Mouse (Mus musculus): ENCODE results near the gene Pik3r5. TPM values are rescaled to one million over a fixed set of nuclear protein-coding genes. Genes with fewer than 3 reads are reported as not detected.

Pik3r5 gene
- polyA plus RNA-seq, 1 experiment from 2014 or later = 0.14 TPM

DNA sequence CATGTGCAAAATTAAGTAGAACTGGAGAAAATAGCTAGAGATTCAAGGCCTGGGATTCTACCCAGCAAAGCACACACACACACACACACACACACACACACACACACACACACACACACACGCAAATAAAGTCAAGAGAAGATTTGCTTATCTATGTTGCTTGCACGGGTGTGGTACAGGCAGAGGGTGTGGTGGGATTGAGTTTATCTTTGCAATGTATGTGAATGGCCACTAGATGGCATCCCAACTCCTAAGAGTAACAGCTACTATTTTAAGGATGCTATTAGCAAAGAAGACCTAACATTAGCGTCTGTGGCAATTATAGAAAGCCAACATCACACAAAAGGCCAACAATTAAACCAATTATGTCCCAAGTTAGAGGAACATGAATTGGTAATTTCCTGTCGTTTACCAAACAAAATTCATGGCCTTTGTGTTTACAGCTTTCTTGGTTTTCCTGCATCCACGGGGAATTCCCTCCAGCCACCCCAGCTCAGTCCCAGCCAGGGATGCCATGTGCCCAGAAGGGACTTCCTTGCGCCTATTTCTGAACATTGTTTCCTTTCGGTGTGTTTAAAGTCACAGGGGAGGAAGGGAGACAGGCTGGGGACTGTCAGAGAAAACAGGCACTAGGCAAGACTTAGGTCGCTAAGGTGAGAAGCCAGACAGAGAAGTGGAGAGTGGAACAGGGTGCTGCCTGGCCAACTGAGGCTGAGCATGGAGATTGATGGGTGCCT lies 53.5 kb downstream of the Pik3r5 start:
- Histone ChIP-seq H3K4me3 (no peak overlapping the region), H3K4me2 (no peak overlapping the region), H3K4me1 (replicated peaks) (no peaks in the 10 kb centered on the region), H3K9ac (no peak overlapping the region), H3K27me3 (replicated peaks) (no peaks in the 10 kb centered on the region), H3K9me3 (replicated peaks) (peaks cover 4% of the 10 kb centered on the region; the same call in 1 of the 2 replicates), H3K27ac (ENCODE audit: poor library complexity, severe bottlenecking) (no peak overlapping the region), H3K36me3 (no peaks in the 10 kb centered on the region)
- 32% methylated on average over 8 of the region's 8 CpGs for WGBS
- ATAC-seq (ENCODE audit: insufficient number of reproducible peaks, low FRiP score) = no peak

DNA sequence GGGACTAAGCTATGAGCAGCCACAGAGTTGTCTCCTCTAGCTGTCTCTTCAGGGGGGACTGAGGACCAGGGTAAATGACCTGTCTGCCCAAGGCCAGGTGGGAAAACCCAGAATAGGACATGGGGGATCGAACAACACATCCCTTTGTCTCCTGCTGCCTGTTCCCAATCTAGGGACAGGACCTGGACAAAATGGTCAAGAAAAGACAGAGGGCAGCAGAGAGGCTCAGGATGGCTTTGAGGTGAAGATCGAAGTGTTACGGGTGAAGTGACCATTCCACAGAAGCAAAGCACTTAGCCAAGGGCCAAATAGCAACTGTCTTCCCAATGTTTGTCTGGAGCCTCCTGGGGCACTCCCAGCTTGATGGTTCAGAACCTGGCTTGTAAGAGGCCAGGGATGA lies 54.2 kb downstream of the Pik3r5 start:
- no peaks in the 10 kb centered on the region for H3K9me3 ChIP-seq (replicated peaks)
- H3K4me2 ChIP-seq = no peak overlapping the region
- no peak overlapping the region for H3K9ac ChIP-seq
- no peak for ATAC-seq (ENCODE audit: insufficient number of reproducible peaks, low FRiP score)
- H3K4me1 ChIP-seq (replicated peaks) = no peaks in the 10 kb centered on the region
- H3K4me3 ChIP-seq = no peak overlapping the region
- no peak overlapping the region for H3K27ac ChIP-seq (ENCODE audit: poor library complexity, severe bottlenecking)
- WGBS = 88% methylated on average over 3 of the region's 3 CpGs
- no peaks in the 10 kb centered on the region for H3K27me3 ChIP-seq (replicated peaks)
- H3K36me3 ChIP-seq = no peaks in the 10 kb centered on the region

DNA sequence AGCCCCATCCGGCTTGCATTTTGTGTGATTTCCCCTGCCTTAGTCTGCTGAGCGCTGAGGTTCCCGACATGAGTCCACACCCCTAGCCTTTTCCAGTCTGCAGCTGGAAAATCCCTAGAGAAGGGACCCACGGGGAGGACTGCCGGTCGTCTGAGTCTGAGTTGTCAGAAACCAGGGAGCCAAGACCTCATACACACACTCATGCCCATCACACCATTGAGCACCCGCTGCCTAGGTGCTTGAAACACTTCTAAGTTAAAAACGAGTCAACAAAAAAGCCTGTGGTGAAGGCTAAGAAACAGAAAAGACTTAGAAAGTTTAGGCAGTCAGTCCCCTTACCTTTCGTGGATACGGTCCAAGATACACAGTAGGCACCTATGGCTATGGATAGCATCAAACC lies 55.8 kb downstream of the Pik3r5 start:
- no peak overlapping the region for H3K27ac ChIP-seq (ENCODE audit: poor library complexity, severe bottlenecking)

DNA sequence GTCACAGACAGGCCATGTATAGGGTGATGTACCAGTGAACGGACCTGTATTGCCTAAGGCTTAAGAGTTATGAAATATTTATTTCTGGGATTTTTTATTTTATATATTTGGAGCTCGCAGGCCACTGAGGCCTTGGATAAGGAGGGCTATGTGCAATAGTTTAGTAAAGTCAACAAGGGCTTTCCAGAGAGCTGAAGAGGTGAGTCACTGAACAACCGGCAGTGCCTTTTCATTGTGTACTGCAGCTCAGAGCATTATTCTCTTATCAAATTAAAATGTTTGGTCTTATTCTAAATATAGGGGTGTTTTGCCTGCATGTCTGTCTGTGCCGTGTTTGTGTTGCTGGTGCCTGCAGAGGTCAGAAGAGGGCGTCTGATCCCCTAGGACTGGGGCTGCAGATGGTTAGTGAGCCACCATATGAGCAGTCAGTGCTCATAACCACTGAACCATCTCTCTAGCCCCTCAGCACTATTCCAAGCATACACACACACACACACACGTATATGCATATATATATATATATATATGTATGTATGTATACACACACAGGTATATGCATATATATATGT lies 56.4 kb downstream of the Pik3r5 start:
- Histone ChIP-seq H3K9ac (no peak overlapping the region), H3K4me3 (no peak overlapping the region), H3K27me3 (replicated peaks) (peaks cover 8% of the 10 kb centered on the region; the same call in 1 of the 2 replicates), H3K4me2 (no peak overlapping the region), H3K27ac (ENCODE audit: poor library complexity, severe bottlenecking) (no peak overlapping the region), H3K9me3 (replicated peaks) (no peaks in the 10 kb centered on the region), H3K4me1 (replicated peaks) (peaks cover 5% of the 10 kb centered on the region; the same call in 1 of the 2 replicates), H3K36me3 (no peaks in the 10 kb centered on the region)
- 61% methylated on average over 6 of the region's 6 CpGs for WGBS
- ATAC-seq (ENCODE audit: insufficient number of reproducible peaks, low FRiP score) = no peak

More for the DNA sequence above, 55.8 kb downstream of the Pik3r5 start:
- 0 out of 2 replicates have a peak, but pooled peaks cover 5% of the 10 kb centered on the region for H3K4me1 ChIP-seq (replicated peaks)
- ATAC-seq (ENCODE audit: insufficient number of reproducible peaks, low FRiP score) = no peak
- WGBS = 78% methylated on average over 10 of the region's 10 CpGs
- H3K36me3 ChIP-seq = no peaks in the 10 kb centered on the region
- peaks cover 2% of the 10 kb centered on the region; the same call in 1 of the 2 replicates for H3K27me3 ChIP-seq (replicated peaks)
- H3K9ac ChIP-seq = no peak overlapping the region
- no peak overlapping the region for H3K4me3 ChIP-seq
- H3K9me3 ChIP-seq (replicated peaks) = no peaks in the 10 kb centered on the region
- no peak overlapping the region for H3K4me2 ChIP-seq

DNA sequence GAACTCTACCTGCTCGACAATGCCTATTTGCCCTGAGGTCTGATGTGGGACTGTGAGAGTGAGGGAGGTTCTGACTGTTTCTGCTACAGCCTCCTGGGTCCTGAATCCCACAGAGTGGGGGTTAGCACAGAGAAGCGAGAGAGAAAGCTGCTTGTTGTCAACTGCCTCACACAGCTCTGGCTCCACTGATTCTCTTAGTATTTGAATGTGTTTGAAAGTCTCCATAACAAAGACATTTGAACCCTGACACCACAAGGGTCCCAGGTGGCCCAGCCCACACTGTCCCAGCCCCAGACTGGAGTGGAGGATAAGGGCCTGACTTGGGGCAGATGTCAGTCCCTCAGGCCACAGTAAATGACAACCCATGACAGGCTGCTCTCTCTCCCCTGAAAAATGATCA lies 57.3 kb downstream of the Pik3r5 start:
- no peak overlapping the region for H3K9ac ChIP-seq
- H3K4me2 ChIP-seq = no peak overlapping the region
- no peaks in the 10 kb centered on the region for H3K9me3 ChIP-seq (replicated peaks)
- H3K36me3 ChIP-seq = no peaks in the 10 kb centered on the region
- no peak overlapping the region for H3K27ac ChIP-seq (ENCODE audit: poor library complexity, severe bottlenecking)
- 37% methylated on average over 2 of the region's 2 CpGs for WGBS
- H3K4me1 ChIP-seq (replicated peaks) = peaks cover 14% of the 10 kb centered on the region
- no peak overlapping the region for H3K4me3 ChIP-seq
- no peak for ATAC-seq (ENCODE audit: insufficient number of reproducible peaks, low FRiP score)
- peaks cover 10% of the 10 kb centered on the region; the same call in 1 of the 2 replicates for H3K27me3 ChIP-seq (replicated peaks)

DNA sequence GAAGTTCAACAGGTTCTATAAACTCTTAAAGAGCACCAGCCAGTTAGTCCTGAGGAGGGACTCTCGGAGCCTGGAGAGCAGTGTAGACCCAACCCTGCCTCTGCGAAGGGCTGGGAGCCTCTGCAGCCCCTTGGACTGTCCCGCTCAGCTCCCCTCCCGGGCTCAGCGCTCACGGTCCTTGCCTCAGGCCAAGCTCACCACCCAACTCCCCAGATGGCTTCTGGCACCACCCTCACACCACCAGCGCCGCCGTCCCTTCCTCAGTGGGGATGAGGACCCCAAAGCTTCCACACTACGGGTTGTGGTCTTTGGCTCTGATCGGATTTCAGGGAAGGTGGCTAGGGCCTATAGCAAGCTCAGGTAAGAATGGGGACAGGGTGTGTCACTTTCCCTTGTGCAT lies 60.7 kb downstream of the Pik3r5 start:
- peaks cover 21% of the 10 kb centered on the region for H3K4me1 ChIP-seq (replicated peaks)
- H3K4me2 ChIP-seq = no peak overlapping the region
- no peak overlapping the region for H3K4me3 ChIP-seq
- ATAC-seq (ENCODE audit: insufficient number of reproducible peaks, low FRiP score) = no peak
- H3K27me3 ChIP-seq (replicated peaks) = peaks cover 26% of the 10 kb centered on the region; the same call in 1 of the 2 replicates
- no peak overlapping the region for H3K27ac ChIP-seq (ENCODE audit: poor library complexity, severe bottlenecking)
- 83% methylated on average over 11 of the region's 11 CpGs for WGBS
- H3K9me3 ChIP-seq (replicated peaks) = no peaks in the 10 kb centered on the region
- H3K9ac ChIP-seq = no peak overlapping the region
- no peaks in the 10 kb centered on the region for H3K36me3 ChIP-seq

DNA sequence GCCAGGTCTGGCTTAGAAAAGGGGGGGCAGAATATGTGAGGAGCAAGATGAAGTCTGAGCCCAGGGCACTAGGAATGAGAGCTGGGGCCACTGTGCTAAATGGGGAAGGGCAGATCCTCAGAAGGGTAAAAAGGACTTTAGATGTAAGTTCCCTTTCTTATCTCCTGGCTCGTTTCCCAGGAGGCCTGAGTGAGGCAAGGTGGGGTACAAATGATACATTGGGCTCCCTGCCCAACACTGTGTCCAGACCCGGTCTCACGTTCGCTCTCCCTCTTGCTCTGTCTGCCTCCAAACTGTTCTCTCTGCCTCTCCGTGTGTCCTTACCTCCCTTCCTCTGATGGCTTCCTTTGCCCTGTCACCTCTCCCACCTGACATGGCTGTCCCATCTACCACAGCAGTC lies 61.8 kb downstream of the Pik3r5 start:
- Histone ChIP-seq H3K4me2 (no peak overlapping the region), H3K27me3 (replicated peaks) (peaks cover 26% of the 10 kb centered on the region), H3K4me1 (replicated peaks) (peaks cover 21% of the 10 kb centered on the region), H3K36me3 (no peaks in the 10 kb centered on the region), H3K27ac (ENCODE audit: poor library complexity, severe bottlenecking) (no peak overlapping the region), H3K4me3 (no peak overlapping the region), H3K9me3 (replicated peaks) (no peaks in the 10 kb centered on the region), H3K9ac (no peak overlapping the region)
- ATAC-seq (ENCODE audit: insufficient number of reproducible peaks, low FRiP score) = no peak
- WGBS = 40% methylated on average over 5 of the region's 5 CpGs

DNA sequence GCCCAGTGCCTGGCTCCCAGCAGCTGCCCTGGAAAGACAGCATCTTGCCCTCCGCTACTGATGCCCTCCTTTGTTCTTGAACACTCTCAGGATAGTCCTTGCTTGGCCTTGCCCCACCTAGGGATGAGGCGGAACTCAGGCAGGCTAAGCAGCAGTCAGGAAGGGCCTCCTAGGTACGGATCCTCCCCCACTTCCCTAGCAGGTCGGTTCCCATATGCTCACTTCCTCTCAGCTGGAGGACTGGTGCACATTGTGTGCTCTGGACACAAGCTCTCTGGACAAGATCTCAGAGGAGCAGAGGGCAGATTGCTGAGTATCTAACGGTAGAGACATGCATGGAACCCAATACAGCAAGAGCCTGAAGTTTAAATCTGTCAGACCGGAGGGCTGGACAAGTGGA lies 65.2 kb downstream of the Pik3r5 start:
- Histone ChIP-seq H3K4me3 (no peak overlapping the region), H3K4me1 (replicated peaks) (peaks cover 31% of the 10 kb centered on the region), H3K27me3 (replicated peaks) (peaks cover 36% of the 10 kb centered on the region), H3K36me3 (no peaks in the 10 kb centered on the region), H3K9me3 (replicated peaks) (no peaks in the 10 kb centered on the region), H3K9ac (no peak overlapping the region), H3K27ac (ENCODE audit: poor library complexity, severe bottlenecking) (no peak overlapping the region), H3K4me2 (no peak overlapping the region)
- no peak for ATAC-seq (ENCODE audit: insufficient number of reproducible peaks, low FRiP score)
- WGBS = 51% methylated on average over 6 of the region's 6 CpGs

DNA sequence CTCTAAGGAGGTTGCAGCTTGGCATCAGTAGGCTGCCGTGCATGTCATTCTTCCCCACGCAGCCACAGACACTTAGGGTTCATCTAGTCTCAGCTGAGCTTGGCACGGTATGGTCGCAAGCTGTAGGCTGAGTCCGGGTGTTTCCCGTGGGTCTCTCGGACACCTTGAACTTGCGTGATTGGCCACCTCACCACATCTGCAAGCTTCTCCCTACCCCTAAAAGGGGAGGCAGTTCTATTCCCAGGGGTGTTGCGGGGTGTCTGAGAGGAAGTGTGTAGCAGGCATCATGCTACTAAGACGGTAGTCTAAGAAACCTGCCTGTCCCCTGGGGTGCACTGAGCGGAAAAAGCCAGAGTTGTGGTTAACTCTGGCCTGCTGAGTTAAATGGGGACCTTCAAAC lies 66.6 kb downstream of the Pik3r5 start:
- ATAC-seq (ENCODE audit: insufficient number of reproducible peaks, low FRiP score) = no peak
- Histone ChIP-seq H3K27me3 (replicated peaks) (peaks cover 29% of the 10 kb centered on the region), H3K9me3 (replicated peaks) (no peaks in the 10 kb centered on the region), H3K36me3 (no peaks in the 10 kb centered on the region), H3K4me3 (no peak overlapping the region), H3K9ac (no peak overlapping the region), H3K27ac (ENCODE audit: poor library complexity, severe bottlenecking) (no peak overlapping the region), H3K4me1 (replicated peaks) (peaks cover 26% of the 10 kb centered on the region), H3K4me2 (no peak overlapping the region)
- WGBS = 80% methylated on average over 11 of the region's 11 CpGs

DNA sequence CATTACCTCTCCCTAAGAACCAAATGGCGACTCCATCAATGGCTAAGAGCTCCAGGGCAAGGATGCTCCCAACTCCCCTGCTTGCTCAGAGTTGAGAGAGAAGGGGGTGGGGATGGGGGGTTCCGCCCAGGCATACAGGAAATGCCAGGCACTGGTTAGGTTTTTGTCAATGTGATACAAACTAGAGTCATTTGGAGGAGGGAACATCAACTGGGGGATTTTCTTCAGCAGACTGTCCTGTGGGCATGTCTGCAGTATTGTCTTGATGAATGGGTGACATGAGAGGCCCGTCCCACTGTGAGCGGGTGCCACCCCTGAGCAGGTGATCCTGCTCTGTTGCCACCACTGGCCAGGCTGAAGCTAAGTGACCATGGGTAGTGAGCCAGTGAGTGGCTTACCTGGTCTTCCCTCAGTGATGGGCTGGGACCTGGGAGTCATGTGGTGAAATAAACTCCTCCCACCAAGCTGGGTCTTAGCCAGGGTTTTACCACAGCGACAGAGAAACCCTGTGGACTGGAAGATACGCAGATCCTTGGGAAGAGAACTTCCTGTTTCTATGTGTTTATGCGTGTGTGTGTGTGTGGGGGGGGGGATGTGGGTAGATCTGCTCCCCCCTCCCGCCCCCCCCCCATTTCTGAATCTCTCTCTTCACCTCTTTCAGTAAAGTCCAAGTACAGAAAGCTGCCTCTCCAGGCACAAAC lies 67.2 kb downstream of the Pik3r5 start:
- no peak overlapping the region for H3K4me3 ChIP-seq
- H3K27ac ChIP-seq (ENCODE audit: poor library complexity, severe bottlenecking) = no peak overlapping the region
- H3K36me3 ChIP-seq = no peaks in the 10 kb centered on the region
- H3K4me1 ChIP-seq (replicated peaks) = peaks cover 19% of the 10 kb centered on the region
- 68% methylated on average over 7 of the region's 8 CpGs for WGBS
- no peak for ATAC-seq (ENCODE audit: insufficient number of reproducible peaks, low FRiP score)
- H3K4me2 ChIP-seq = no peak overlapping the region
- H3K27me3 ChIP-seq (replicated peaks) = peaks cover 27% of the 10 kb centered on the region
- no peak overlapping the region for H3K9ac ChIP-seq
- no peaks in the 10 kb centered on the region for H3K9me3 ChIP-seq (replicated peaks)

DNA sequence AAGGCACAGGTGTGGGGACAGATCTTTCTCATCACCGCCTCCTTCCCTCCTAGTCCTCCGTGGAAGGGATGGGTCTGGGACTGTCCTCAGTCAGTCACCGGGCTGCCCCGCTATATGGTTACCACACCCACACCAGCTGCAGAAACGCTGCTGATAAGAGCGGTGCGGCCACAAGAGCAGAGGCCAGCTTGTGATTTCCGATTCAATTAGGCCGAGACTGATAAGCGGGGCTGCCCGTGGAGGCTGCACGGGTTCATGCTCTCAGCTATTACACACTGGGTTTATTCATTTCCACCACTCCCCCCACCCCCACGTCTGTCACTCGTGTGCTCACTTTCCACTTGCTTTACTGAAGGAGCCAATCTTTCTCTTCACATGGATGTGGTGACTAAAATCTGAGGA lies 69.0 kb downstream of the Pik3r5 start:
- Histone ChIP-seq H3K27ac (ENCODE audit: poor library complexity, severe bottlenecking) (no peak overlapping the region), H3K9ac (no peak overlapping the region), H3K27me3 (replicated peaks) (peaks cover 16% of the 10 kb centered on the region), H3K4me3 (no peak overlapping the region), H3K4me2 (peak overlapping the region; percentile 55), H3K36me3 (no peaks in the 10 kb centered on the region), H3K4me1 (replicated peaks) (peaks cover 17% of the 10 kb centered on the region), H3K9me3 (replicated peaks) (no peaks in the 10 kb centered on the region)
- 6% methylated on average over 14 of the region's 14 CpGs for WGBS
- ATAC-seq (ENCODE audit: insufficient number of reproducible peaks, low FRiP score) = peak; percentile 60; the same call in 1 of the 2 replicates
